ENCODE assay signal across 8 mouse cellular contexts in genomic region chr7:105549035-105549434, GRCm38 (mm10). TPM values are rescaled to one million over a fixed set of nuclear protein-coding genes. Genes with fewer than 3 reads are reported as not detected.
DNase-seq lines count a peak whose midpoint lies in the region; ATAC-seq and TF ChIP-seq lines count a peak whose summit lies in the region.
"Had no signal": no experiment of that assay in that cellular context is flagged by ENCODE, and none has a peak within 500 bp of the region (broad histone marks: within the 10 kb centered on the region; RNA-seq: fewer than 3 reads in every experiment).

No protein-coding gene starts in this region.

- no peaks in the 10 kb centered on the region for H3K36me3 ChIP-seq in intestine, postnatal 0 days (ENCODE audit: control insufficient read depth, insufficient read depth)
- no peaks in the 10 kb centered on the region for H3K36me3 ChIP-seq in intestine, embryonic 15.5 days
- H3K36me3 ChIP-seq: neural tube, embryonic 12.5 days had no signal

- no peak overlapping the region for H3K4me3 ChIP-seq in intestine, postnatal 0 days (ENCODE audit: low read depth, low read length)
- no peak overlapping the region for H3K4me3 ChIP-seq in intestine, embryonic 15.5 days (replicated peaks)
- H3K4me3 ChIP-seq: neural tube, embryonic 12.5 days had no signal

- H3K4me2 ChIP-seq in intestine, postnatal 0 days (replicated peaks; ENCODE audit: low read depth): no peak overlapping the region
- no peak overlapping the region for H3K4me2 ChIP-seq in intestine, embryonic 15.5 days (replicated peaks)
- H3K4me2 ChIP-seq: neural tube, embryonic 12.5 days had no signal

- peak; percentile 53 for DNase-seq in MN1 (ENCODE audit: low spot score)
- peak; percentile 55 to 56 for DNase-seq in cerebellum, adult 18-20 months
- peak; percentile 85 for DNase-seq in hindlimb bud, embryonic 11.5 days (ENCODE audit: extremely low spot score, low read depth, low spot score)
- no peak for DNase-seq in thymus, postnatal 36 days
- no peak for DNase-seq in spleen, postnatal 4 days (ENCODE audit: low spot score in 2 of 2)

- ATAC-seq in intestine, postnatal 0 days: no peak
- no peak for ATAC-seq in intestine, embryonic 15.5 days

- peak; percentile 61 for TF ChIP-seq CTCF in intestine, postnatal 0 days (IDR thresholded peaks at IDR 0.05; ENCODE audit: low read depth)

- no peaks in the 10 kb centered on the region for H3K27me3 ChIP-seq in intestine, postnatal 0 days (replicated peaks; ENCODE audit: control insufficient read depth, insufficient read depth, low read length)
- no peaks in the 10 kb centered on the region for H3K27me3 ChIP-seq in intestine, embryonic 15.5 days (replicated peaks)
- H3K27me3 ChIP-seq: neural tube, embryonic 12.5 days had no signal

- no peak overlapping the region for H3K27ac ChIP-seq in intestine, postnatal 0 days (ENCODE audit: low read depth, low read length)
- H3K27ac ChIP-seq in intestine, embryonic 15.5 days: no peak overlapping the region
- H3K27ac ChIP-seq: neural tube, embryonic 12.5 days had no signal

- no peak overlapping the region for H3K9ac ChIP-seq in intestine, postnatal 0 days (ENCODE audit: low read depth, low read length)
- no peak overlapping the region for H3K9ac ChIP-seq in intestine, embryonic 15.5 days
- H3K9ac ChIP-seq: neural tube, embryonic 12.5 days had no signal

- WGBS in intestine, postnatal 0 days: 46% methylated on average over 6 of the region's 6 CpGs
- 46% methylated on average over 6 of the region's 6 CpGs for WGBS in intestine, embryonic 15.5 days

- H3K9me3 ChIP-seq in intestine, postnatal 0 days (ENCODE audit: control insufficient read depth): no peaks in the 10 kb centered on the region
- no peaks in the 10 kb centered on the region for H3K9me3 ChIP-seq in intestine, embryonic 15.5 days
- H3K9me3 ChIP-seq: neural tube, embryonic 12.5 days had no signal

- no peaks in the 10 kb centered on the region for H3K4me1 ChIP-seq in intestine, postnatal 0 days (replicated peaks; ENCODE audit: control insufficient read depth, insufficient read depth, low read length)
- 0 out of 2 replicates have a peak, but pooled peaks cover 2% of the 10 kb centered on the region for H3K4me1 ChIP-seq in intestine, embryonic 15.5 days (replicated peaks)
- H3K4me1 ChIP-seq: neural tube, embryonic 12.5 days had no signal

RNA-seq across cellular contexts. Expression of gene Smpd1, which starts 5.1 kb away (rescaled TPM):
- 22.4 and 25.4 TPM in 2 replicates for polyA plus RNA-seq in intestine, postnatal 0 days (2015; fragmentation: Nextera tagmentation; extraction: Ambion mirVana)
- 29.0 and 29.4 TPM in 2 replicates for polyA plus RNA-seq in intestine, embryonic 15.5 days (2015; fragmentation: Nextera tagmentation; extraction: Ambion mirVana)

RNA-seq across cellular contexts. Expression of gene Apbb1, which starts 32.4 kb away (rescaled TPM):
- polyA plus RNA-seq in intestine, postnatal 0 days (2015; fragmentation: Nextera tagmentation; extraction: Ambion mirVana): 13.5 and 14.0 TPM in 2 replicates
- polyA plus RNA-seq in intestine, embryonic 15.5 days (2015; fragmentation: Nextera tagmentation; extraction: Ambion mirVana): 36.6 and 37.8 TPM in 2 replicates

RNA-seq across cellular contexts. Expression of gene Hpx, which starts 50.9 kb away (rescaled TPM):
- 0.68 and 1.1 TPM in 2 replicates for polyA plus RNA-seq in intestine, postnatal 0 days (2015; fragmentation: Nextera tagmentation; extraction: Ambion mirVana)
- 3.8 and 4.8 TPM in 2 replicates for polyA plus RNA-seq in intestine, embryonic 15.5 days (2015; fragmentation: Nextera tagmentation; extraction: Ambion mirVana)

Comparison
In these comparisons a context has a peak if more than half of its experiments do, and no peak if none do; other contexts are left out.
1. DNase-seq: peak in MN1 (single experiment), cerebellum, adult 18-20 months (2 of 2) and hindlimb bud, embryonic 11.5 days (single experiment); none in thymus, postnatal 36 days (0 of 2) and spleen, postnatal 4 days (0 of 2).